Mouse (Mus musculus): ENCODE data around the gene Zfp446. TPM values are rescaled to one million over a fixed set of nuclear protein-coding genes. Genes with fewer than 3 reads are reported as not detected.
A peak's percentile ranks its signal among the peaks of the same experiment; 100 is the strongest.
"Not testable (repeated sequence)": the region's sequence is repeated elsewhere in the genome, so short reads cannot be mapped to it uniquely, and the experiment has no call there.

The Zfp446 gene
- polyA plus RNA-seq (2015; fragmentation: Nextera tagmentation; extraction: Ambion mirVana): 5.7 and 5.8 TPM in 2 replicates

DNA sequence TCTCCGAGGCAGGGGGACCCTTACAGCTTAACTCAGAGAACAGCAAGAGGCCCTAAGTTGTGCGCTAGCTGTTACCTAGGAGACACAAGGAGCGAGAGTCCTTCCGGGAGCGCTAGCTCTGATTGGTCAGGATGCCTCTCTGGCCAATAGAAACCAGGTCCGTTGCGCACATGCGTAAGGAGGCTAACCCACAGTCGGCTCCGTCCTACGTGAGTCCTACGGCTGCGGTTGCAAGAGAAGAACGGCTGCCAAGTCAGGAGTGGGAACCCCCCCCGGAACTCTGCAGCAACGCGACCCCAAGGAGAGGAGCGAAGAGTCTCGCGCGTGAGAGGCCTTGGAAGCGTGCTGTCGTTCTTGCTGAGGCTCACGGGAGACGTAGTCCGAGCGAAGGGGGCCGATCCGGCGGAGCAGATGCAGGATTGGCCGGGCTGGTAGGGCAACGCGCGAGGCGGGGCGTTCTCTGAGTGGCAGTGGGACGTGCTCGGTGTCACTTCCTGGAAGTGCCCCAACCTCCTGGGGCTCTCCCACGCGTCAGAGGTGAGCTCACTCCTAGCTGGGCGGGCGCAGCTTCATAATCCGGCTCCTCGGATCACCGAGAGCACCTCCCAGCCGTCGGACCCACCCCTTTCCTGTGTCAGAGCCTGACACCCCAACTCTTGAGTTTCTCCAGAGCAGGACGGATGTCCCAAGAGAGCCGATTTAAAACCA, at the start of gene Zfp446:
TSS of gene Zfp446 (plus strand) at position 167 of the 708 bp plus-strand sequence.
- DNase-seq (ENCODE audit: low spot score): peak; percentile 98

GRCm38 (mm10) chr7:12933615-12934140, 44.0 kb upstream of the Zfp446 start:
- no peak for DNase-seq (ENCODE audit: low spot score)

DNA sequence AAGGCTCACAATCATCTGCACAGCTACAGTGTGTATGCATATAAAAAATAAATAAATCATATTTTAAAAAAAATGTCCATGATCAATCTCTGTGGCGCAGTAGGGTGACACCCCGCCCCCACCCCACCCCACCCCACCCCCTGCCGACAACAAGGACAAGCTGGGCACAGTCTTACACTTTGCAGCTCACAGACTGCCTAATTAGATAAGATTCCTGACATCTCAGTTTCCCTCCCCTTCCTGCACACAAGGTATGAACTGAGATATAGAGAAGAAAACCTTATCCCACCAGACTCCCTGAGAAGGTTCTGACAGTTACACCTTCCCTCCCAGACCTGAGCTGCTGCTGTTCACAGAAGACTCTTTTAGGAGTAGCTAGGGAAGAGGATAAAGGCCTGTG, 42.8 kb upstream of the Zfp446 start:
- DNase-seq (ENCODE audit: low spot score): no peak

DNA sequence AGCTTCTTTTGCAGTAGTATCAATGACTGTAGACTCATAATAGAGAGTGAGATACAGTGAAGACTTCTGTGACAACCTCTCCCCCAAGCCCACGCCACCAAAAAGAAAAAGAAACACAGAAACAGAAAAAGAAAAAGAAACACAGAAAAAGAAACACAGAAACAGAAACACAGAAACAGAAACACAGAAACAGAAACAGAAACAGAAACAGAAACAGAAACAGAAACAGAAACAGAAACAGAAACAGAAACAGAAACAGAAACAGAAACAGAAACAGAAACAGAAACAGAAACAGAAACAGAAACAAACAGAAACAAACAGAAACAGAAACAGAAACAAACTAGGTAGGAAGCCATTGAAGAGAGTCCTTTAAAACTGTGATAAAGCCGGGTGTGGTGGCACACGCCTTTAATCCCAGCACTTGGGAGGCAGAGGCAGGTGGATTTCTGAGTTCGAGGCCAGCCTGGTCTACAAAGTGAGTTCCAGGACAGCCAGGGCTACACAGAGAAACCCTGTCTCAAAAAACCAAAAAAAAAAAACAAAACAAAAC, 40.3 kb upstream of the Zfp446 start:
- DNase-seq (ENCODE audit: low spot score): not testable (repeated sequence)

- no peak for DNase-seq (ENCODE audit: low spot score)
Measured at GRCm38 (mm10) chr7:12940599-12940998, 37.0 kb upstream of the Zfp446 start.

- peak; percentile 69 for DNase-seq (ENCODE audit: low spot score)
Measured at GRCm38 (mm10) chr7:12943488-12943887, 34.2 kb upstream of the Zfp446 start.

DNA sequence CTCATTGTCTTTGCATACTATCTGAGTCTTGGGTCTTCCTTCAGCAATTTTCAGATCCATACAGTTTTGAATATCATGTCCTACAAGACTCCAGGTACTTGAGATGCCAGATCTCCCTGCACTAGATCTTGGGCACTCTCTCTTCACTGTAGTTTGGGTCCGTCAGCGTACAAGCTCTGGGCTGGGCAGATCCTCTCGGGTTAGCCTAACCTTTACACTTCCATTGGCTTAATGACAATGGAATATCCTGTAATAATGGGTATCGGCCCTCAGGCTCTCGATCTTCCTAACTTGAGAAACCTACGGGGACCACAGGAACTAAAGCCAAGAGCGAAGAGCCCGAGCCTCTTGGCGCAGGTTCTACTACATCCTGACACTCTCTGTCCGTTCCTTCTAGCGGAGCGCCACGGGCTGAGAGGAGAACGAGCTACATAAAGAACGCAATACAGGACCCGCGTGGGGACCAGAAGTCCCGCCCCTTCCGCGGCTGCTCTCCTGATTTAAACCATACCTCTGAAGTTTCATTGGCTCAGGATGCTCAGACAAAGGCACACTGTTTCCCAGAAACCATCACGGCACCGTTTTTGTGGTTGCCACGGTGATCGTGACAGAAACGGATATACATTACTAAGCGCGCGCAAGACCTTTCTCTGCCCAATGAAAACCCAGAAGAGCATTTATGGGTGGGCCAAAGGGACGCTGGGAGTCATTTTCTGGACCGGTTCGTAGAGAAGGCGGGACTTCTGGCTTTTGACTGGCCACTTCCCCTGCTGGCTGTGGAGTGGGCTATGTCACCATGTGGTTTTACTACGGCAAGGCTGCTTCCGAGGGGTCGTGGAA, 28.4 kb upstream of the Zfp446 start:
- DNase-seq (ENCODE audit: low spot score): peak; percentile 98

GRCm38 (mm10) chr7:12949872-12950229, 27.8 kb upstream of the Zfp446 start:
- DNase-seq (ENCODE audit: low spot score): no peak

DNA sequence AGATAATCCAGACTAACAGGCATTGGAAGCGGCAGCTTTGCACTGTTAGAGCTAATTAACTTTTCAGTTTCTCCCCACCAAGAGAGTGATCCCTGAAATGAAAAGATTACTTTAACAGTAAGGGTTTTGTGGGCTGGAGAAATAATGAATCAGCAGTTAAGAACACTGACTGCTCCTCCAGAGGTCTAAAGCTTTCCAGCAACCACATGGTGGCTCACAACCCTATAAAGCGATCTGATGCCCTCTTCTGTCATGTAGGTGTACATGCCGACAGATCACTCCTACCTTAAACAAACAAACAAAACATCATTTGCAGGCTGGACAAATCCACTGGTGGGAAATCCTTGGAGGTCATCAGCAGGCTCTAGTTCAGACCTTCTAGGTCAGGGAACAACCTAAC, 22.8 kb upstream of the Zfp446 start:
- DNase-seq (ENCODE audit: low spot score): peak; percentile 27

GRCm38 (mm10) chr7:12957511-12957910, 20.1 kb upstream of the Zfp446 start:
- DNase-seq (ENCODE audit: low spot score): no peak

DNA sequence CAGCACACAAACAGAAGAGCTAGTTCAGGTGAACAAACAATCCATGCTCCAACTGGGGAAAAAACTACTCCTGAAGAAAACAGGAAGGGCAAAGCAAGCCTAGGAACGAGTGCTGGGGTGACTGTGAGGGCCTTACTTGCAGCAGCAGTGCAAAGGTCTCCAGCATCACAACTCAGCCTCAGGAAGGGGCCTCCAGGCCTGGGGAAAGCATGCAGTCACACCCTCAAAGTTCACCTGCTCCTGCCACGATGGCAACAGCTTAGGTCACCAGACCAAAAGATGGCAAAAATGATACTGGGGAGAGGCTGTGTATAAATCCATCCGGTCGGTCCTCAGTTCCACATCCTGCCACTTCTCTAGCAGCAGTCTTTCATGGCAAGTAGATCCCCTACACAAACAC, 18.7 kb upstream of the Zfp446 start:
- DNase-seq (ENCODE audit: low spot score): no peak

- no peak for DNase-seq (ENCODE audit: low spot score)
Measured at GRCm38 (mm10) chr7:12959718-12960117, 17.9 kb upstream of the Zfp446 start.

GRCm38 (mm10) chr7:12961511-12962141, 16.0 kb upstream of the Zfp446 start:
- peak; percentile 88 for DNase-seq (ENCODE audit: low spot score)

DNA sequence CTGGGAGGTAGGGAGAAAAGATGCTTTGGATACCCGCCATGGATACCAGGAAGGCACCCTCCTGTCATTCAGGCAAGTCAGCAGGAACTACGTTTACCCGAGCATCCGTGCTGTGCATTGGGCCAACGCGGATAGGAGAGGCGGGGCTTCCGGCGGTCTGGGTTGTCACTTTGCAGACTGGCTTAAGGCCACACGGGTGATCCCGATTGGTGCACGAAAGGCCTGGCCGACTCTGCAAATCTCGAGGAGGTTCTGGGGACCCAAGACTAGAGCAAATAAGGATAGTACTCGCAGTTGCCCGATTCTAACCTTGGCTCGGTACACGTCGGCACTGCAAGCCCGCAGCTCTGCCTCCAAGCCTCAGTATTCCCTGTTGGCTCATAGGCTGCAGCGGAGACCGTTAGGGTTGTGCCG, 12.0 kb upstream of the Zfp446 start, which contains the start of gene Zfp324:
TSS of gene Zfp324 (plus strand) at position 161 of the 414 bp plus-strand sequence.
- peak; percentile 86 for DNase-seq (ENCODE audit: low spot score)

DNA sequence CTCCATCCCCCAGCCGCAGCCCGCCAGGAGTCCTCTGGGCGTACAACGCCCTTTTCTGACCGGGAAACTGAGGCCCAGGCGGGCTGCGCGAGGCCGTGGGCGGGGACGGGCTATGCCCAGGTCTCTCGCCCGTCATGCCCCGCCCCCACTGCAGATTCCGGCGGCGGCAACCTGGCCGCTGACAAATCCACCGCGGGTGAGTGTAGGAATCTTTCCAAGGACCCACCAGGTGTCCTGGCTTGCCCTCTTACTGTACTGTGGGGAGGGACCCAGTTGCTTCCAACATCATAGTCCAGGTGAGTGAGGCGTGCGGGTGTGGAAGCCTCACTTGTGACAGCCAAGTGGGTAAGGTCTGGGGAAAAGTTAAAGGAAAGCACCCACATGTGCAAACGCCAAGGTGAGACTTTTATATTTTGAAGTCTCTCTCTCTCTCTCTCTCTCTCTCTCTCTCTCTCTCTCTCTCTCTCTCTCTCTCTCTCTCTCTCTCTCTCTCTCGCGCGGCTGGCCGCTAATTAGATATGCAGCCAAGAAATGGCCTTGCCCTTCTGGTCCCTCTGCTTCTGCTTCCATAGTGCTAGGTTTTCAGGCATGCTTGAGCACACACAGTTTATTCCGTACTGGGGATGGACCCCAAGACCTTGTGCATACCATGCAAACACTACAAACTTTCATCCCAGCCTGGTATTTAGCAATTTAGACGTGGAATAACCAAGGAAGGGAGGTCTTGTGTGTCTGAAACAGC, 11.4 kb upstream of the Zfp446 start:
- DNase-seq (ENCODE audit: low spot score): peak; percentile 45

DNA sequence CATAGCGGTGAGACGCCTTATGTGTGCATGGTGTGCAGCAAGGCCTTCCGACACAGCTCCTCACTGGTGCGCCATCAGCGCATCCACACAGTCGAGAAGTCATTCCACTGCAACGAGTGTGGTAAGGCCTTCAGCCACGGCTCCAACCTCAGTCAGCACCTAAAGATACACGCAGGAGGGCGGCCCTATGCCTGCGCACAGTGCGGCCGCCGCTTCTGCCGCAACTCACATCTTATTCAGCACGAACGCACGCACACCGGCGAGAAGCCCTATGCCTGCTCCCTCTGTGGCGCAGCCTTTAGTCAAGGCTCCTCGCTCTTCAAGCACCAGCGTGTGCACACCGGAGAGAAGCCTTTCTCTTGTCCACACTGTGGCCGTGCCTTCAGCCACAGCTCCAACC, 6.7 kb upstream of the Zfp446 start:
- no peak for DNase-seq (ENCODE audit: low spot score)

- no peak for DNase-seq (ENCODE audit: low spot score)
Measured at GRCm38 (mm10) chr7:12978931-12979722, 1.5 kb downstream of the Zfp446 start.

- no peak for DNase-seq (ENCODE audit: low spot score)
Measured at GRCm38 (mm10) chr7:12979776-12980175, 2.1 kb downstream of the Zfp446 start.

GRCm38 (mm10) chr7:12980291-12980690, 2.6 kb downstream of the Zfp446 start:
- no peak for DNase-seq (ENCODE audit: low spot score)

- DNase-seq (ENCODE audit: low spot score): no peak
Measured at GRCm38 (mm10) chr7:12985724-12986123, 8.1 kb downstream of the Zfp446 start.
